Mouse (Mus musculus) liver, postnatal 0 days (tissue): ENCODE measurements around the gene Vmn1r219.
"Not testable (repeated sequence)": the region's sequence is repeated elsewhere in the genome, so short reads cannot be mapped to it uniquely, and the experiment has no call there.

Source experiments
- CTCF ChIP-seq: sonication (generic); IDR thresholded peaks from 2 replicates; pipeline ENCODE4 v1.5.1; 2016; ENCODE audit warnings: antibody characterized with exemption, low read depth
- EP300 ChIP-seq: IDR thresholded peaks from 2 replicates; pipeline ENCODE4 v1.6.1; 2016; ENCODE audit warnings: antibody characterized with exemption, low read depth, mild to moderate bottlenecking

DNA sequence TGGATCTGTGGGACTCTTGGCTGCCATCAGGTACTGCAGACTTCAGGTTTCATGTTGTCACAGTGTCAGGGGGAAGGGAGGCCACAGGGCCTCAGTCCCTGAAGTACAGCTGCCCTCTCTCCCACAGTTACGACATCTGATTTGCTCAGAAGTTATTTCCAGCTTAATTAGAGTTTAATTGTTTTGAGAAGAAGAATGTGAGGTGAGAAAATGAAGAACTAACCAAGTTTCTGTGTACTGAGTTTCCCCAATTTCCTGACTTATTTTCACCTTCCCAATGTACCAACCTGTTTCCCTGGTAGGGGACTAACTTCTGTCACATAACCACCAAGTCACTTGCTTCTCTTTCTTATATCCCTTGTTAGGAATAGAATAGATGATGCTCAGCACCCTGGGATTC is 41.0 kb upstream of the Vmn1r219 start, which contains the start of gene Vmn1r217:
- not testable (repeated sequence) for TF ChIP-seq CTCF, EP300
